Mouse (Mus musculus) heart, postnatal 0 days (tissue): ENCODE data around the gene Slc20a1.

Experiments
- CTCF ChIP-seq: IDR thresholded peaks from 2 replicates; pipeline ENCODE4 v1.5.1; 2016; ENCODE audit warnings: antibody characterized with exemption, control low read depth, low read depth
- EP300 ChIP-seq: IDR thresholded peaks from 2 replicates; pipeline ENCODE4 v1.6.1; 2016; ENCODE audit warnings: antibody characterized with exemption, low read depth

GRCm38 (mm10) chr2:129218537-129219105, 20.1 kb downstream of the Slc20a1 start:
- no peak for TF ChIP-seq CTCF
- TF ChIP-seq EP300, result no peak
